Mouse (Mus musculus) central nervous system, embryonic 14 days (tissue): ENCODE results near the gene Ppia. TPM values are rescaled to one million over a fixed set of nuclear protein-coding genes. Genes with fewer than 3 reads are reported as not detected.

Experiments
- polyA plus RNA-seq: library from polyadenylated mRNA; depleted of rRNA; stranded (reverse); fragments of >200 nt; gene quantifications from 2 replicates; pipeline ENCODE4 v1.2.3, GENCODE M21; 2012; rRNA removed

Gene Ppia
- polyA plus RNA-seq: 2,649 and 2,896 TPM in 2 replicates

GRCm38 (mm10) chr11:6414751-6415550, at the start of gene Ppia:
Ppia (plus strand) TSS chr11:6415443.

GRCm38 (mm10) chr11:6388726-6389413, 26.4 kb upstream of the Ppia start, which contains the start of gene Zmiz2:
Zmiz2 (plus strand) TSS chr11:6389074.

GRCm38 (mm10) chr11:6444077-6444853, 29.0 kb downstream of the Ppia start, which contains the start of gene H2afv:
H2afv (minus strand) TSS chr11:6444443.

Other genes with a start within 250 kb of the Ppia start
- 0.25 and 0.27 TPM in 2 replicates for gene A730071L15Rik, start 215.4 kb upstream of the Ppia start, polyA plus RNA-seq
- 64.4 TPM in 2 replicates for gene Nudcd3, start 215.0 kb upstream of the Ppia start, polyA plus RNA-seq
- gene Npc1l1, start 185.3 kb upstream of the Ppia start, polyA plus RNA-seq: 0.12 and 0.15 TPM in 2 replicates
- gene Ddx56, start 147.7 kb upstream of the Ppia start, polyA plus RNA-seq: 52.5 and 54.0 TPM in 2 replicates
- gene Tmed4, start 140.6 kb upstream of the Ppia start, polyA plus RNA-seq: 160 and 179 TPM in 2 replicates
- 59.6 and 68.9 TPM in 2 replicates for gene Ogdh, start 123.8 kb upstream of the Ppia start, polyA plus RNA-seq
- gene Zmiz2, start 26.4 kb upstream of the Ppia start, polyA plus RNA-seq: 89.1 and 95.9 TPM in 2 replicates
- 344 and 467 TPM in 2 replicates for gene H2afv, start 29.0 kb downstream of the Ppia start, polyA plus RNA-seq
- gene Purb, start 60.5 kb downstream of the Ppia start, polyA plus RNA-seq: 11.6 and 12.4 TPM in 2 replicates
- gene Myo1g, start 105.5 kb downstream of the Ppia start, polyA plus RNA-seq: 1.4 and 1.7 TPM in 2 replicates
- 93.0 and 95.9 TPM in 2 replicates for gene Ccm2, start 131.4 kb downstream of the Ppia start, polyA plus RNA-seq
- gene Nacad, start 190.6 kb downstream of the Ppia start, polyA plus RNA-seq: 103 and 117 TPM in 2 replicates
- 84.3 and 90.4 TPM in 2 replicates for gene Tbrg4, start 210.6 kb downstream of the Ppia start, polyA plus RNA-seq
- gene Wap, start 223.2 kb downstream of the Ppia start, polyA plus RNA-seq: not detected in 2 replicates
- gene Ramp3, start 243.1 kb downstream of the Ppia start, polyA plus RNA-seq: 7.4 and 14.0 TPM in 2 replicates